Mouse (Mus musculus) midbrain, embryonic 10.5 days (tissue): ENCODE results near the gene Cacna1d. TPM values are rescaled to one million over a fixed set of nuclear protein-coding genes. Genes with fewer than 3 reads are reported as not detected.

Source experiments
- DNase-seq: peaks from one replicate; pipeline ENCODE4 v3.0.0-alpha.2; 2017; ENCODE audit warnings: low spot score
- H3K27ac ChIP-seq: fragments of 300-500 bp; sonication (generic); replicated peaks from 2 replicates; pipeline ENCODE4 v1.5.1; 2016; ENCODE audit warnings: mild to moderate bottlenecking
- H3K27me3 ChIP-seq: fragments of 300-500 bp; sonication (generic); 2 replicates; pipeline ENCODE4 v1.6.1; 2016; ENCODE audit warnings: low read depth, mild to moderate bottlenecking; ENCODE audit not compliant: poor library complexity, severe bottlenecking
- H3K36me3 ChIP-seq: fragments of 300-500 bp; sonication (generic); 2 replicates; pipeline ENCODE4 v1.6.1; 2016; ENCODE audit warnings: mild to moderate bottlenecking, moderate library complexity
- H3K4me1 ChIP-seq: fragments of 300-500 bp; sonication (generic); 2 replicates; pipeline ENCODE4 v1.6.1; 2016
- H3K4me3 ChIP-seq: fragments of 300-500 bp; sonication (generic); 2 replicates; pipeline ENCODE4 v1.5.1; 2016; ENCODE audit warnings: mild to moderate bottlenecking, moderate library complexity
- H3K9me3 ChIP-seq: fragments of 300-500 bp; sonication (generic); replicated peaks from 2 replicates; pipeline ENCODE4 v1.6.1; 2016; ENCODE audit warnings: mild to moderate bottlenecking
- WGBS: fragments of 180-500 bp; shearing (Covaris S2); methylation state at CpG from one replicate; pipeline ENCODE4 v1.1.7; 2016; 5-methylcytosine and 5-hydroxymethylcytosine counted together
- polyA plus RNA-seq: library from polyadenylated mRNA; unstranded; fragments of >200 nt; fragmentation: Nextera tagmentation; extraction: Ambion mirVana; gene quantifications from 2 replicates; pipeline ENCODE4 v1.2.1, GENCODE M21; 2016

Gene Cacna1d
- polyA plus RNA-seq, 1 experiment from 2014 or later = 0.90 TPM

DNA sequence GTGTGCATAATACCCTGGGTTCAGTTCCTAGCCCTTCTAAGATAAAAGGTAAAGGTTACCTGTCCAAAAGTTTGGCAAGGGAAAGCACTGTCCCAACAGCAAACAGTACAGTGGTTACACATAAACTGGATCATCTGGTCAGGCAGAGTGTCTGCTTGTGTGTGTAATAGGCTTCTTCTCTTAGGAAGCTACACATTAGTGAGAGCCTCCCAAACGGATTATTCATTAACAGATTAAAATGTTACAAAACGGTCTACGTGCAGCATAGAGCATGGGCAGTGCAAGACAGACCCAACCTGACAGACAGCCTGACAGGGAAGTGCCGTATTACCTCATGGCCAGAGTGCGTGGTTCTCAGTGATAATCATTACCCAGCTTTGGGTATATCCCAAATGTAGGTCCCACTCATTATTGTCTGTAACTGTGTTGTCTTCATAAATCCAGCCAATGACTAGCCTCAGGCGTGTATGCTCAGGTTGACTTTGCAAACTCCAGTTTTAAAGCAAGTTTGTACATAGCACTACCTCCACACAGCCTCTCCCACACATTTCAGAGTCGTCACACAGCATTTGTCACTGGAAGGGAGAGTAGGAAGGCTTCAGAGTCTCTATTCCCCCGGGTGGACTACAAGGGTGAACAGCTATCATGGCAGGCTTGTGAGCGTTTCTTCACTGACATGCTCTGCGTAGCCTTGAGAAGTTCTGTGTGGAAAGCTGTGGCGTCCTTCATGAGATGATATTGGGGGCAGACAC is 495.1 kb downstream of the Cacna1d start:
- Histone ChIP-seq H3K36me3 (peaks cover 74% of the 10 kb centered on the region), H3K9me3 (no peaks in the 10 kb centered on the region)
- WGBS = 92% methylated on average over 11 of the region's 11 CpGs

DNA sequence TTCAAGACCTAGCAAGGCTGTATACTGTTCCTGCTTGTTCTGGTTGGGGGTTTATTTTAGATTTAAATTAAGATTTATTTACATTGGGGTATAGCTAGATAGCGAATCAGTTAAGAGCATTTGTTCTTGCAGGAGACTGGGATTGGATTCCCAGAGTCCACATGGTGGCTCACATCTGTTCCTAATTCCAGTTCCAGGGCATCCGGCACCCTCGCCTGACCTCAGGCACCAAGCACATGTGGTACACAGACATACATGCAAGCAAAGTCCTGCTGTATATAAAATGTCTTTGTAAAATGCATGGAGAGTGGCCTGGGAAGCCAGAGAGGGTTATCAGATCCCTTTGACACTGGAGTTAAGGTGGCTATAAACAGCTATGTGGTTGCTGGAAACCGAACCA is 496.3 kb downstream of the Cacna1d start:
- H3K27me3 ChIP-seq = no peaks in the 10 kb centered on the region
- no peaks in the 10 kb centered on the region for H3K4me1 ChIP-seq
- peaks cover 86% of the 10 kb centered on the region for H3K36me3 ChIP-seq
- no peak overlapping the region for H3K4me3 ChIP-seq
- 79% methylated on average over 4 of the region's 4 CpGs for WGBS
- no peak for DNase-seq
- H3K9me3 ChIP-seq = no peaks in the 10 kb centered on the region
- H3K27ac ChIP-seq = no peak overlapping the region

More for the DNA sequence above, 495.1 kb downstream of the Cacna1d start:
- Histone ChIP-seq H3K4me1 (no peaks in the 10 kb centered on the region), H3K27ac (no peak overlapping the region), H3K4me3 (no peak overlapping the region), H3K27me3 (no peaks in the 10 kb centered on the region)
- no peak for DNase-seq

Other genes with a start within 250 kb of the Cacna1d start
- 31.8 and 35.1 TPM in 2 replicates for gene Dcp1a, start 11.9 kb downstream of the Cacna1d start, polyA plus RNA-seq
- gene Tkt, start 56.9 kb upstream of the Cacna1d start, polyA plus RNA-seq = 312 and 334 TPM in 2 replicates
- gene Prkcd, start 134.8 kb upstream of the Cacna1d start, polyA plus RNA-seq = 20.8 and 23.2 TPM in 2 replicates
- gene Rft1, start 162.9 kb upstream of the Cacna1d start, polyA plus RNA-seq = 14.8 and 15.3 TPM in 2 replicates
- gene Sfmbt1, start 223.4 kb upstream of the Cacna1d start, polyA plus RNA-seq = 22.4 and 22.6 TPM in 2 replicates